Mouse (Mus musculus) adipocyte (in vitro differentiated cells): Measurements from ENCODE around the gene BC147527.
"Not testable (repeated sequence)": the region's sequence is repeated elsewhere in the genome, so short reads cannot be mapped to it uniquely, and the experiment has no call there.

ENCODE experiments used
- DNase-seq: peaks from one replicate; pipeline ENCODE4 v3.0.0-alpha.2; 2016; ENCODE audit warnings: low spot score

Gene BC147527

DNA sequence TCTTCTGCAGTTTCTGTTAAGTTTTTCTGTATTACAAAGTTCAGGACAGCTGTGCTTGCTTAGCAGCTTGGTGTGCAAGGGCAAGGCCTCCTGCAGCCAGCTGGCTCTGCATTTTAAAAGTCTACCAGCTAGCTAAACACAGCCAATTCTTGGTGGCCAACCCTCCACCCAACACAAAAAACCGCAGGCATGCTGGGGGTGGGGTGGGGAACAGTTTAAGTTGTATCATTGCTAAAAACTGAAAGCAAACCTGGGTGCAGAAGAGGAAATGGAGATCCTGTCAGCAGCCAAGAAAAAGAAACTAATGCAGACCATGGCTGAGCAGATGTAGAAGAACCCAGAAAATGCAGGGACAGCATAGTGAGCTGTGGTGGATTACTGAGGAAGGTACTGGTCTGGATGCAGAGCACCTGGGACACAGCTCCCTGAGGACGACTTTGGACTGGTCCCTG is at the start of gene BC147527:
Gene BC147527, plus strand, starts transcription at position 402 of the 452 bp plus-strand sequence.
- DNase-seq = no peak

GRCm38 (mm10) chr13:120251208-120251924 is 48.8 kb upstream of the BC147527 start:
- DNase-seq = not testable (repeated sequence)

- not testable (repeated sequence) for DNase-seq
These were observed 41.2 kb upstream of the BC147527 start for GRCm38 (mm10) chr13:120258817-120259658.

DNA sequence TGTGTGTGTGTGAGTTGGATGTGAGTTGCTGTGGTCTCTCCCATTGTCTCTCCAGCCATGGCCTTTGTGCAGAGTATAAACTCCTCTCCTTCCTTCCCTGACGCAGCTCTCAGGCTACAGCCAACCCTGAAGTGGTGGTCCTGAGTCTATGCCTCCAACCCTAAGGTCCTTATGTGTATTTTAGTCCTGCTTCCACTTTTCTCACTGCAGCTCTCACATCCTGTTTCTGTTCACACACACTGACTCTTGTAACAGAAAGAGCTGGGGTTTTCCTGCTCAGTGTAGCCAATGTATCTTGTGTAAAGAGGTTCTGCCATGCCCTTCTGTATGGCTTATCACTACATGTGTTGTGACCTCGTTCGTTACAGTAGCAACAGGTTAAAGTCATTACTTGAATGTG is 40.5 kb upstream of the BC147527 start:
- not testable (repeated sequence) for DNase-seq

DNA sequence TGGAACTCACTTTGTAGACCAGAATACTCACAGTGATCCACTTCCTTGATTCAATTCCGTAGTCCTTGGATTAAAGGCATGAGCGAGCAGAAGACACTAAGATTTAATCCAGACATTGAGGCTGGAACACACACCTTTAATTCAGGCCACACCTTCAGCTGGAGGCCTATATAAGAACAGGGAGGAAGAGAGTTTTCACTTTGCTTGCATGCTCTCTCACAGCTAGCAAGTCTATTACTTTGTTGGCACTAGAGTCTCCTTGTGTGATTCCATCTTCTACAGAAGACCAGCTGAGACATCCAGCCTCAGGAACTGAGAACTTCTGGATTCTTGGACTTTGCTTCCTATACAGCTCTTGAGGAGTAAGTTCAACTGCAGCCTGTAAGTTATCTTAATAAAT is 37.3 kb upstream of the BC147527 start, which contains the start of gene AF067061:
Gene AF067061, plus strand, starts transcription at position 245 of the 400 bp plus-strand sequence.
- not testable (repeated sequence) for DNase-seq

- DNase-seq = not testable (repeated sequence)
These were observed 22.4 kb upstream of the BC147527 start for GRCm38 (mm10) chr13:120277837-120278236.

- DNase-seq = no peak
These were observed 21.4 kb upstream of the BC147527 start for GRCm38 (mm10) chr13:120278784-120279183.

GRCm38 (mm10) chr13:120299324-120299894 is 783 bp upstream of the BC147527 start:
- DNase-seq = no peak

- no peak for DNase-seq
These were observed 661 bp downstream of the BC147527 start for GRCm38 (mm10) chr13:120300853-120301252.

- DNase-seq = no peak
These were observed 10.6 kb downstream of the BC147527 start for GRCm38 (mm10) chr13:120310749-120311148.

- DNase-seq = no peak
These were observed 13.4 kb downstream of the BC147527 start for GRCm38 (mm10) chr13:120313584-120313983.

GRCm38 (mm10) chr13:120316578-120316977 is 16.4 kb downstream of the BC147527 start, which contains the start of gene Tcstv3:
Gene Tcstv3 (plus strand): TSS chr13:120316878.
- DNase-seq = not testable (repeated sequence)

DNA sequence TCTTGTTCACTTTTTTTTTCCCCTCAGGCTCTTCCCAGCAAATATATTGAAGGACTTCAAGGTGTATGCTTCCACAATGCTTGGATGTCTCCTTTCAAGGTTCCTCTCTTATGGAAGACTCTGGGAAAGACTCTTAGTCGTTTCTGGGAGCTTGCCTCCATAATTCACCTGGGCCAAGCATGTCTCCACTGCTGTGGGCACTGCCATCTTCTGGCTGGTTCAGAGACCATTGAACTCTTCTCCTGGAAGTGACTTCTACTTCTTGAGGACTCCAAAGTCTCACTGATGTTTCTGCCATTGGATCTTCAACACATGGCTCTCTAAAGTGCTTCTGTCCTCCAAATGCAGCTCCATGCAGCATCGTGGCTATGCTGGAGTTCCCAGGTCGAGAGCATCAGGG is 20.0 kb downstream of the BC147527 start:
- DNase-seq = no peak

- no peak for DNase-seq
These were observed 20.5 kb downstream of the BC147527 start for GRCm38 (mm10) chr13:120320721-120321120.
